Mouse (Mus musculus) urinary bladder, postnatal 0 days (tissue): ENCODE data around the gene Slc44a3. TPM values are rescaled to one million over a fixed set of nuclear protein-coding genes. Genes with fewer than 3 reads are reported as not detected.

Experiments used
- polyA plus RNA-seq: library from polyadenylated mRNA; unstranded; fragments of >200 nt; fragmentation: Nextera tagmentation; extraction: Ambion mirVana; gene quantifications from 2 replicates; pipeline ENCODE4 v1.2.1, GENCODE M21; 2015

Gene Slc44a3
- 8.0 and 10.4 TPM in 2 replicates for polyA plus RNA-seq

GRCm38 (mm10) chr3:121532176-121532575 is at the start of gene Slc44a3:
Slc44a3 (minus strand) TSS chr3:121532404.

GRCm38 (mm10) chr3:121425861-121426620 is 106.2 kb downstream of the Slc44a3 start, which contains the start of gene Cnn3:
Cnn3 (plus strand) TSS chr3:121426497.

Other genes with a start within 250 kb of the Slc44a3 start
- gene Tmem56, start 249.3 kb downstream of the Slc44a3 start, polyA plus RNA-seq: 3.9 and 5.1 TPM in 2 replicates
- 30.7 and 31.7 TPM in 2 replicates for gene Alg14, start 240.6 kb downstream of the Slc44a3 start, polyA plus RNA-seq
- gene Cnn3, start 105.9 kb downstream of the Slc44a3 start, polyA plus RNA-seq: 410 and 558 TPM in 2 replicates
- not detected in 2 replicates for gene 4930432M17Rik, start 138.4 kb upstream of the Slc44a3 start, polyA plus RNA-seq
- gene F3, start 191.1 kb upstream of the Slc44a3 start, polyA plus RNA-seq: 36.8 and 49.0 TPM in 2 replicates